Mouse (Mus musculus) brown adipose tissue, adult 24 weeks (tissue): ENCODE data around the gene Tnfrsf25. TPM values are rescaled to one million over a fixed set of nuclear protein-coding genes. Genes with fewer than 3 reads are reported as not detected.

Experiments used
- H3K27ac ChIP-seq: fragments of 200-500 bp; replicated peaks from 2 replicates; pipeline ENCODE4 v1.5.1; 2012; ENCODE audit warnings: low read depth, mild to moderate bottlenecking, low read length
- H3K4me1 ChIP-seq: fragments of 200-500 bp; 2 replicates; pipeline ENCODE4 v1.6.1; 2012; ENCODE audit warnings: low read length, mixed read lengths; ENCODE audit not compliant: control insufficient read depth, insufficient read depth, insufficient read length
- H3K4me3 ChIP-seq: fragments of 200-500 bp; 2 replicates; pipeline ENCODE4 v1.5.1; 2012; ENCODE audit warnings: low read depth, mild to moderate bottlenecking, low read length, moderate library complexity; ENCODE audit not compliant: insufficient read depth
- polyA plus RNA-seq: library from polyadenylated mRNA; stranded (reverse); fragments of >200 nt; gene quantifications from 2 replicates; pipeline ENCODE4 v1.2.4, GENCODE M21; 2012; ENCODE audit not compliant: missing spikeins, insufficient read depth, insufficient read length

Gene Tnfrsf25
- polyA plus RNA-seq, 1 experiment = not detected

DNA sequence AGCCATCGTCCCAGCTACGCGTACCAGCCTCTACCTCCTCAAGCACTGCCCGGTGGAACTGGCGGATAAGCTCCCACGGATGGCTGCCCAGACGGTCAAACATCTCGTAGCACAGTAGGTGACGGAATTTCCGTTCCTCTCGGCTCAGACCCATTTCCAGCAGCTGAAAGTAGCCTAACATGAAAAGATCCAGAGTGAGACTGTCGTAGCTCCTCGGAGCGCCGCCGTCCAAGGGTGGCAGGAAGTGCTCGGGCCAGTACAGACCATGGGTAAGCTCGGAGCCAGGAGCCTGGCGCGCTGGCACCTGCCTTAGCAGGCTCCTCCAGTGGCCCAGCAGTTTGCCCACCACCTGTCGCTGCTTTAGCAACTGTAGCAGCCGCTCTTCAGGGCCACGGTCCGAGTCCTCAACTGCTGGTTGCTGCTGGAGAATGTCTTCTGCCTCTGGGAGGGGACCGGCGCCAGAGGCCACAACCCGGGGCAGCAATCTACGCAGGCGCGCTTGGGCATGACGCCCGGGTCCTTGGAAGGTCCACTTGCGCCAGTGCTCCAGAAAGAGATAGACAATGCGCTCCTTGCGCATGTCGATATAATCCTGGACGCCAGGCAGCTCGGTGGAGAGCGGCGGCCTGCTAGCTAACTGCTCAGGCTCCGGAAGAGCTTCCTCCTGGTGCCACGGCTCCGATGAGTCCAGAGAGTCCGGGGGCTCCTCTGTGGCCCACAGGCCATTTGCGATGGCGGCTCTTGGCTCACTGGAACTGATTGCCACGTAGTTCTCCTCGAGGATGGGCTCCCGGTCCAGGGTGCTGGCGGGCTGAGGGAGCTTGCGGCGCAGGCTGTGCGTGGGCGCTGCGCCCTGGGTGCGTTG, 9.7 kb downstream of the Tnfrsf25 start:
- no peak overlapping the region for H3K27ac ChIP-seq
- H3K4me3 ChIP-seq = peak overlapping the region; percentile 46

DNA sequence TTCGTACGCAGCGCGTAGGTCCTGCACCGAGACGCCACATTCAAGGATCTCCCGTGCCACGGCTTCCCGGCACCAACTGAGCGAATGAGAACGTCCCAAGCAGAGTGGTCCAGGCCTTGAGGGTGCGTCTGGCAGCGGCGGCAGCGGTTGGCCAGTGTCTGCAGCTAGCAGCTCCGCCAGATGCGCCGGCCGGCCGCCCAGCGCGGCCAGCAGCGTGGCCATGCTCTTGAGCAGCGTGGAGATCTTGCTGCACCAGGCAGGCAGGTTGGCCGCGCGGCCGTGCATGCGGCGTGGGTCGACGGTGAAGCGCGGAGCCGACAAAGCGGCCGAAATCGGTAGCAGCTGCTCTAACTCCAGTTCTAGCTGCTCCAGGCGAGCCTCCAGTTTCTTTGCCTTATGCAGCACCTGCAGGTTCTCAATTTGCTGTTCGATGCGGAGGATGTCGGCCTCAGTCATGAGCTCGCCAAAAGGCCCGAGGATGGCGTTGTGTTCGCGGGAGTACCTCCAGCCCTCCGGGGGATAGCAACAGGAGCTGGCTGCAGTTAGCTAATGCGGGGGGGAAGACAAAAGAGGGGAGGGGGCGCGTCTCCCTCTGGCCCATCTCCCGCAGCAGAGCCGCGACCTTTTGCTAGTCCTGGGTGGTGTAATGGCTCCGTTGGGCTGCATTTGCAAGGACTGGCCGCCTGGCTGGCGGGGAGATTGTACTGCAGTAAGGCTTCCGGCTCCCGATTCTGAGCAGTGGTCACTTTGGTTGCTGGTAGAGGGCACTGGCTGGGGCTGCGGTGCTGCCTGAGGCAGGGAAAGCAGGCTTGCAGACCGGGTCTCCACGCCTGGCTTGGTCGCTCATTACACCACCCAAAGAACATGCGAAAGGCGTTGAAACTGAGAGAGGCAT, 10.5 kb downstream of the Tnfrsf25 start:
- Histone ChIP-seq H3K4me1 (peaks cover 2% of the 10 kb centered on the region; the same call in 1 of the 2 replicates), H3K4me3 (peak overlapping the region; percentile 46), H3K27ac (no peak overlapping the region)

More for the DNA sequence above, 9.7 kb downstream of the Tnfrsf25 start:
- peaks cover 6% of the 10 kb centered on the region; the same call in 1 of the 2 replicates for H3K4me1 ChIP-seq

DNA sequence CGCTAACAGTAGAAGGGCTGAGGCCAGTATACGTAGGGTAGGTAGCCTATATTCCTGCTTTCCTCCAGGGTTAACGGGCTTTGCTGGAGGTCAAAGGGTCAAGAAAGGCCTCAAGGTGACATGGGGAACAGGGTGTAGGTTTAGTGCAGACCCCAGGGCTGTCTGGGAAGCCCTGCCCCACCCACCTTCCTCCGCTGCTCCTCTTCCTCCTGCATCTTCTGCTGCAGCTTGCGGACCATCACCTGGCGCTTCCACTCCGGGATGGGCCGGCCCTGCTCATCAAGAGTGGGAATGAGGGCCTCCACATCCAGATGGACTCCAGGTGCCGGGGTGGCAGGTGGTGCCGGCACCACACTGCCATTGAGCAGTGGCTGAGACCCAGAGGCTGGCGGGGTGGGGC, 12.2 kb downstream of the Tnfrsf25 start:
- H3K4me1 ChIP-seq = peaks cover 5% of the 10 kb centered on the region; the same call in 1 of the 2 replicates
- H3K27ac ChIP-seq = no peak overlapping the region
- H3K4me3 ChIP-seq = no peak overlapping the region

DNA sequence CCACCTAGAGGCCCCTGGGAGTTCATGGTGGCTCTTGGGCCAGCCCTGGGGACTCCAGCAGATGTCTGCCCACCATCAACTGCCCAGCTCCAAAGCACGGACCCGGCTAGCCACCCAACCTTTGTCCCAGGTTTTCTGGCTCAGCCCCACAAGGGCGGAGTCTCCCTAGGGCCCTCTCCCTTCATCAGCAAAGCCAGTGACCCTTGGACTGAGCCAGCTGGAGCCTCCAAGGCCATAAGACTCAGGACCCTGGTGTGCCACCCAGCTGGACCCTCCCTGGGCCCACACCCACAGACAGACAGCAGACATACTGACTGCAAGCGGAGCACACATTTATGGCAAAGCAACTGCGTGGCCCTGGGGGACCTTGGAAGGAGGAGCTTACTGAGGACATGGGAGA, 13.1 kb downstream of the Tnfrsf25 start:
- Histone ChIP-seq H3K4me3 (no peak overlapping the region), H3K4me1 (peaks cover 5% of the 10 kb centered on the region; the same call in 1 of the 2 replicates), H3K27ac (no peak overlapping the region)

DNA sequence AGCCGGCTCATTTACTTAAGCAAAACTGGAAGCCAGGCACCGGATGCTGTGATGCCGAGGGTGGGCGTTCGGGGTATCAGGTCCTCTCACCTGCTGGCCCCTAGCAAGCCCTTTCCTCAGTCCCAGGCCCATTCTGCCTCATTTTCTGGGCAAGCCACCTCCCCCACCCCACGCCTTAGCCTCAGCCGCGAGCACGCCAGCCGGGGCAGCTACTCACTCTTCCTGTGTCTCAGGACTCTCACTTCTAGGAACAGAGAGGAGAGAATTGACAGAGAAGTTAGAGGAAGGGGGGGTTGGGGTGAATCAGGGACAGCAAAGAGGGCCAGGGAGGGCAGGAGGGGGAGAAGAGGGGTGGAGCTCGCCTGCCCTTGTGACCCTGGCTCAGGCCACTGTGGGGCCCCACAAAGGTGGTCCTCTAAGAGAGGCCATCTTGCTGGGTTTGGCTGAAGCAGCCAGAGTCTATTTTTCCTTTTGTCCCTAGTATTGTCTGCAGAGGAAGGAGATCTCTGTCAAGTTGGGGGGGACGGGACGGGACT, 13.7 kb downstream of the Tnfrsf25 start:
- peaks cover 4% of the 10 kb centered on the region; the same call in 1 of the 2 replicates for H3K4me1 ChIP-seq
- no peak overlapping the region for H3K27ac ChIP-seq
- H3K4me3 ChIP-seq = no peak overlapping the region

DNA sequence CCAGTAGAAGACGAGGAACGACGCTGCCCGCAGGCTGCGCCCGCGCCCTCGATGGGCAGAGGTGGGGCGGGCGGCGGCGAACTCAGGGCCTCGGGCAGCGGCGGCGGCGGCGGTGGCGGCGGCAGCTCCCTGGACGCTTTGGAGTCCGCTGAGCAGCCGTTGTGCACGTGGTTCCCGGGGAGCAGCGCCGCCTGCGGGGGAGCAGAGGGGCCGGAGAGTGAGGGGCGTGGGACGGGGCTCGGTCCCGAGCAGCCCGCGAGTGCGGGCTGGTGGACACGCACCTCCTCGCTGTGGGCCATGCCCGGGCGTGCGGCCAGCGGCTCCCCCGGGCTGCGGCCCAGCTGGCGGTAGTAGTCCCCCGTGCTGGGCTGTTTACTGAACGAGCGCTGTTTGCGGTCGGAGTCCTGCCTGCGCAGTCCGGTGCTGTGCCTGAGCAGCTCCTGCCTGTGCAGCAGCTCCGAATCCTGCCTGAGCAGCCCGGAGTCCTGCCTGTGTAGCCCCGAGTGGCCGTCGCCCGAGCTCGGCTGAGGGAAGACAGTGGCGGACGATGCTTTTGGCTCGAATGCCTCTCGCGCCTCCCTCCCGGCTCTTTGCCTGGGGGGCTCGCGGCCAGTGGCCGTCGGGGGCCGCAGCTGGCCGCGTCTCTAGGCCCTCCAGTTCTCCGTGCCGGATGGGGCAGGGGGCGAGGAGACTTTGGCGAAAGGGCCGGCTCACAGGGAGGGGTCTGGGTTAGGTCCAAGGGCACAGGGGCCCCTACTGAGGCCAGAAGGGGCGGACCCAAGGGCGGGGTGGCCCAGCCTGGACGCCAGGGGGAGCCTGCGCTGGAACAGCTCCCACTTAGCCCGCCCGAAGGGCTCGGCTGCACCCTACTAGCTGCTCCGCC, 15.3 kb downstream of the Tnfrsf25 start:
- H3K4me1 ChIP-seq = peaks cover 3% of the 10 kb centered on the region; the same call in 1 of the 2 replicates
- H3K27ac ChIP-seq = no peak overlapping the region
- peak overlapping the region; percentile 40 for H3K4me3 ChIP-seq

DNA sequence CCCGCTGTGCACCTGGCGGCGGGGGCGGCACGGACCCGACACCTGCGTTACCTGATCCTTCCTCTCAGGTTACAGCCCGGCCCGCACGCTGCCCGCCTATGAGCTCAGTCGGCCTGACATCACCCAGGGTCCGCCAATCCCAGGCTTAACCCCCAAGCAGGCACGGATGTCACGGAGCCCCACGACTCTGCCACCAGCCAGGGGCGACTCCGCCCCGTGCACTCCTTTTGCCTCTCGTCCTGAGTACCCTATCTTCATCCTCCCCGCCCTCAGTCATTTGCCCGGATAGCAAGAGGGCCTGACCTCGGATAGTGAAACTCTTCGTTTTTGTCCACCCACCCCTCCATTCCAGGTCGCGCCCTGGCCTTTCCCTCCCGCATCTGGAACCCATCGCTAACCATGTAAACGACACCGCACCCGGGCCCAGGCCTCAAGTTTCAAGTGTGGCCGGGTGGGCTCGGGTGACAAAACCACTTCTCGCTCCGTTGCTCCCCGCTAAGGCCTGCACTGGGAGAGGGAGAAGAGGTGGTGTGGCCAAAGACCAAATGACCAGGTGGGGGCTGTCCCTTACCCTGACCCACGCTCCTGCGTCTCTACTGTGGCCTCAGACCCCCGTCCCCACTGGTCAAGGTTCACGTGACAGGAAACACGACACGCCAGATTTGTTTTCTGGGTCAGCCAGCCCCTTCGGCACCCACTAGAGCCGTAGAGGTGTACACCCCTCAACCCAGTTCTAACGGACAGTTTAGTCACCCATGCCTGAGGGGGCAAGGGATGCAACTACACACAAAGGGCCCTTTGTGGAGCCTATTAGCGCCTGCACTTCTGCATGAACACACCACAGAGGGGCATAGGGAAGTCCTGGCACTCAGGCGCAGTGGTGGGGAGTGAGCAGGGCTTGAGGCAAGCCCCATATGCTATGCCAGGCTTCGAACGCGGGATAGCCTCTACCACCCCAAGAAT, 16.4 kb downstream of the Tnfrsf25 start:
- Histone ChIP-seq H3K4me1 (peaks cover 3% of the 10 kb centered on the region; the same call in 1 of the 2 replicates), H3K4me3 (peak overlapping the region; percentile 40; the same call in 1 of the 2 replicates), H3K27ac (no peak overlapping the region)

DNA sequence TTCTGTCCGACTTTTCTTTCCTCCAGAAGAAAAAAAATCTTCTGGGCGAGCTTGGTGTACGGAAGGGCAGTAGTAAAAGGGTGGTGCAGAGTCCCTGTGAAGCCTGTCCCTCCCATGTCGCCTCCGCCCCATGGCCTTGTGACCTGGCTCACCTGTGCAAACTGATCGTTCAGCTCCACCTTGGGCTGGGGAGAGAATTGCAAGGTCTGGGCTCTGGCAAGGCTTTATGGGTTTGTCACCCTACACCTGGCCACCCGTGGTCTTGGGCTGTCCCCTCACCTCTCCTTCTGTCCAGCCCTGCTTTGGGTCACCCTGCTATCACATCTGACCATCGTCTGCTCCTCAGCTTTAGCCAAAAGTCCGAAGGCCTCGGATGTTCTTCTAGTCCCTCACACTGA, 17.0 kb downstream of the Tnfrsf25 start:
- Histone ChIP-seq H3K27ac (no peak overlapping the region), H3K4me3 (no peak overlapping the region), H3K4me1 (peaks cover 3% of the 10 kb centered on the region; the same call in 1 of the 2 replicates)

DNA sequence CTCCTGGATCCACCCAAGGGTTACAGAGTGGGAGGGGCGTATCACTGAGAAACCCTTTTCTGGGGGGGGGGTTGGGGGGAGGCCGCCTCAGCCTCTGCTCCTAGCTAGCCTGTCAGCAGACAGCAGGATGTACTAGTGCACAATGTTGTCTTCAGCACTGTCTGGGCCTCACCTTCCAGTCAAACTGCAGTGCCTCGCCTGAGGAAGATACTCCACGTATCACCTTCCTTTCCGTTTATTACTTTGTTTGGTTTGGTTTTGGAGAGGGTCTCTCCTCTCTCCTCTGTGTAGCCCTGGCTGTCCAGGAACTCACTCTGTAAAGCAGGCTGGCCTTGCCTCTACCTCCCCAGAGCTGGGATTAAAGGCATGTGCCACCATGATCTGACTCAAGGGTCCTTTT, 17.5 kb downstream of the Tnfrsf25 start:
- peaks cover 3% of the 10 kb centered on the region for H3K4me1 ChIP-seq
- H3K27ac ChIP-seq = no peak overlapping the region
- no peak overlapping the region for H3K4me3 ChIP-seq

DNA sequence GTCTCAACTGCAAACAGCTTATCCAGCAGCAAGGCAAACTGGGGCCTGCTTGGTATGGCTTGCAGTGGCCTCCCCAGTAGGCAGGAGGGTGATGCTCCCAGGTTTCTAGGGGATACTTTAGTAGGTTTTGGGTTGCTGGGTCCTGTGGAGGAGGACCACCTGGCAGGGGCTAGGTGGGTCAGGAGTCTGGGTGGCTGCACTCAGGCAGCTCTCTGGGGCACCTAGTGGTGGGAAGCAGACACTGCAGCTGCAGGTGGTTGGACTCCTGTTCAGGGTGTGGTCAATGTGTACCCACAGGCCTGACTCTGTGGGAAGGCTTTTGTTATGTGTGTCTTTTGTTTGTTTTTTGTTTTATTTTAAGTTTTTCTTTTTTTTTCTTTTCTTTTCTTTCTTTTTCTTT, 18.8 kb downstream of the Tnfrsf25 start:
- H3K4me1 ChIP-seq = peaks cover 7% of the 10 kb centered on the region
- no peak overlapping the region for H3K27ac ChIP-seq
- no peak overlapping the region for H3K4me3 ChIP-seq

DNA sequence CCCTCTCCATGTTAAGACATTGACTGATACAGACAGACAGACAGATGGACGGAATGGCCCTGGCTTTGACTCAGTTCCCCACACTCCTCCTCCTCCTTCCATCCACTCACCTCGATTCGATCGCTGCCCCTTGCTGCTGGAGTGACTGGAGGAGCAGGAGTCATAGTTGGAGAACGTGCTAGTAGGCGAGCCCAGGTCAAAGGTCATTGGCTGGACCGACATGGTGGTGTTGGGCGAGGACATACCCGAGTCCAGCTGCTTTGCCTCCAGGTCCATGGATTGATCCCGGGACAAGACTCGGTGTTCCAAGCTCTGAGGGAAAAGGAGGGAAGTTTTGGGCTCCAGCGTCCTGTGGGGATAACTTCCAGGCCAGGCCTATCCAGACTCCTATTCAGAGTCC, 19.6 kb downstream of the Tnfrsf25 start:
- Histone ChIP-seq H3K4me3 (no peak overlapping the region), H3K27ac (no peak overlapping the region), H3K4me1 (peaks cover 7% of the 10 kb centered on the region)

DNA sequence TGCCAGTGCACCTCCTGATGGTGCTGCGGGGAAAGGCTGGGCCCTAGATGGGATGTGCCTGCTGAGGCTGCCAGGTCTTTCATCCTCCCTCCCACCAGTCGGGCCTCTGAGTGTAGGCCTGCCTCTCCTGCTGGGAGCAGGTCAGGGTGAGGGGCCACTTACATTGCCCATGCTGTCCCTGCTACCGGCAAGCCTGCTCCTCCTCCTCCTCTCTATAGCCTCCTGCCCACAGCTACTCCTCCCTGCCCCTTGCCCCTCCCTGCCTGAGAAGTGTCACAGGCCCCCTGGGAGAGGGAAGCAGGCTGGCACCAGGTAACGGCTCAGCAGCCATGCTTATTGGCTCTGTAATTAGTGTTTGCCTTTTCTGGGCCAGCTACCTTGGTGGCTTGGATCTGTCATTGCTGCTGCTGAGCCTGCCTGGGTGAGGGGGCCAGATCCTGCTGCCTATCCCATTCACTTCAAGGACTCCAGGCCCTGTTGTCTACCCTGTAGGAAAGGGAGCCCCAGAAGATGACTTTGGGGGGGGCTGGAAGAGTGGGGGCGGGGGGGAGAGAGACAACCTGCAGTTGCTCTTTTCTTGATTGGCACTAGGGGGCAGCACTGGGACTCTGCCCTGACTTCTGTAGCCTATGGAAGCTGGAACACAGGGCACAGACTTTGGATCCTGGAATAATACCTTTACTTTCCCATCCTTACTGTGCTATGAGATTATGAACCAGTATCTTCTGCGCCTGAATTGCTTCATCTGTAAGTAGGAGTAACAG, 20.6 kb downstream of the Tnfrsf25 start:
- Histone ChIP-seq H3K4me1 (peaks cover 7% of the 10 kb centered on the region), H3K4me3 (no peak overlapping the region), H3K27ac (no peak overlapping the region)

DNA sequence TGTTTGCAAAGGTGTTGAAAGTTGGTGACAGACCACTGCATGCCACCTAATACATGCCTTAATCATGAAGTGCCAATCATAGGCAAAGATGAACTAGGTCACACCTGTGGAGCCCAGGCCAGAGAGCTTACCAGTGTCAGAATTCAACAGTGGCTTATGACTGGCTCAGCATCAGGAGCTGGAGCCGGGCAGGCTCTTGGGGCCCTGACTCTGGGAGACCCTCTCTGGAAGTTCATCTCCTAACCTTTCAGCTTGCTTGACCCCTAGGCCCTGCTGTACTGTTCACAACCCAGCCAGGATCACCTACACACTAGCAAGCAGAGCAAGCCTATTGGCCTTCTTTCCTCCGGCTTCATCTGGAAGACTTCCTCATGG, 21.1 kb downstream of the Tnfrsf25 start:
- H3K4me3 ChIP-seq = no peak overlapping the region

More for the DNA sequence above, 21.1 kb downstream of the Tnfrsf25 start:
- peaks cover 4% of the 10 kb centered on the region for H3K4me1 ChIP-seq
- no peak overlapping the region for H3K27ac ChIP-seq
